Mouse (Mus musculus): ENCODE results near the gene Atg3. TPM values are rescaled to one million over a fixed set of nuclear protein-coding genes. Genes with fewer than 3 reads are reported as not detected.

Gene Atg3
- total RNA-seq (2014; rRNA removed) (24.9 and 27.3 TPM in 2 replicates), polyA plus RNA-seq (2015; fragmentation: Nextera tagmentation; extraction: Ambion mirVana) (52.2 and 54.9 TPM in 2 replicates)

- H3K9ac ChIP-seq = peak within 1 kb of the TSS; percentile 82
- H3K4me2 ChIP-seq (ENCODE audit: low read depth) = peak within 1 kb of the TSS; percentile 74
- DNase-seq (peak; percentile 99), ATAC-seq (peak; percentile 99)
- H3K4me3 ChIP-seq (ENCODE audit: low read depth, low read length) = peak within 1 kb of the TSS; percentile 77
- peak within 1 kb of the TSS; percentile 93 for H3K27ac ChIP-seq (ENCODE audit: low read depth, low read length)
- WGBS = under 1% methylated on average over 51 of the region's 64 CpGs
- no peaks in the 10 kb centered on the region for H3K9me3 ChIP-seq (ENCODE audit: low read length)
- no peaks in the 10 kb centered on the region for H3K27me3 ChIP-seq (ENCODE audit: insufficient read depth, low read length)
- H3K36me3 ChIP-seq (ENCODE audit: insufficient read depth) = no peaks in the 10 kb centered on the region
- no peak for TF ChIP-seq CTCF (IDR thresholded peaks at IDR 0.05; ENCODE audit: low read depth)
- H3K4me1 ChIP-seq (ENCODE audit: insufficient read depth) = peaks cover 4% of the 10 kb centered on the region; the same call in 1 of the 2 replicates
Measured at GRCm38 (mm10) chr16:45158522-45159388, at the start of gene Atg3, which contains the start of gene Slc35a5. TSS of gene Atg3 (plus strand) at chr16:45158785. TSS of gene Slc35a5 (minus strand) at chr16:45158706.

- Histone ChIP-seq H3K36me3 (ENCODE audit: insufficient read depth) (no peaks in the 10 kb centered on the region), H3K4me3 (ENCODE audit: low read depth, low read length) (no peak overlapping the region), H3K27ac (ENCODE audit: low read depth, low read length) (no peak overlapping the region), H3K9ac (no peak overlapping the region), H3K4me2 (ENCODE audit: low read depth) (no peak overlapping the region), H3K27me3 (ENCODE audit: insufficient read depth, low read length) (no peaks in the 10 kb centered on the region), H3K9me3 (ENCODE audit: low read length) (no peaks in the 10 kb centered on the region), H3K4me1 (ENCODE audit: insufficient read depth) (no peaks in the 10 kb centered on the region)
- no peak for ATAC-seq
- TF ChIP-seq CTCF (IDR thresholded peaks at IDR 0.05; ENCODE audit: low read depth) = no peak
- no peak for DNase-seq
- 78% methylated on average over 4 of the region's 4 CpGs for WGBS
Measured at GRCm38 (mm10) chr16:45110498-45110897, 48.1 kb upstream of the Atg3 start.

- WGBS = 90% methylated on average over 3 of the region's 3 CpGs
- ATAC-seq (no peak), DNase-seq (no peak)
- Histone ChIP-seq H3K4me1 (ENCODE audit: insufficient read depth) (no peaks in the 10 kb centered on the region), H3K36me3 (ENCODE audit: insufficient read depth) (no peaks in the 10 kb centered on the region), H3K27ac (ENCODE audit: low read depth, low read length) (no peak overlapping the region), H3K9ac (no peak overlapping the region), H3K4me3 (ENCODE audit: low read depth, low read length) (no peak overlapping the region), H3K9me3 (ENCODE audit: low read length) (no peaks in the 10 kb centered on the region), H3K4me2 (ENCODE audit: low read depth) (no peak overlapping the region), H3K27me3 (ENCODE audit: insufficient read depth, low read length) (no peaks in the 10 kb centered on the region)
- TF ChIP-seq CTCF (IDR thresholded peaks at IDR 0.05; ENCODE audit: low read depth) = no peak
Measured at GRCm38 (mm10) chr16:45117200-45117599, 41.4 kb upstream of the Atg3 start.

GRCm38 (mm10) chr16:45118760-45119159 is 39.8 kb upstream of the Atg3 start:
- WGBS = 80% methylated on average over 3 of the region's 3 CpGs
- Histone ChIP-seq H3K4me3 (ENCODE audit: low read depth, low read length) (no peak overlapping the region), H3K4me2 (ENCODE audit: low read depth) (no peak overlapping the region), H3K36me3 (ENCODE audit: insufficient read depth) (no peaks in the 10 kb centered on the region), H3K27me3 (ENCODE audit: insufficient read depth, low read length) (no peaks in the 10 kb centered on the region), H3K9ac (no peak overlapping the region), H3K27ac (ENCODE audit: low read depth, low read length) (no peak overlapping the region), H3K4me1 (ENCODE audit: insufficient read depth) (no peaks in the 10 kb centered on the region), H3K9me3 (ENCODE audit: low read length) (no peaks in the 10 kb centered on the region)
- no peak for ATAC-seq
- DNase-seq = no peak
- TF ChIP-seq CTCF (IDR thresholded peaks at IDR 0.05; ENCODE audit: low read depth) = no peak

GRCm38 (mm10) chr16:45120844-45121425 is 37.6 kb upstream of the Atg3 start:
- ATAC-seq (peak; percentile 20; the same call in 1 of the 2 replicates), DNase-seq (peak; percentile 31)
- H3K9ac ChIP-seq = no peak overlapping the region
- H3K4me1 ChIP-seq (ENCODE audit: insufficient read depth) = no peaks in the 10 kb centered on the region
- no peak for TF ChIP-seq CTCF (IDR thresholded peaks at IDR 0.05; ENCODE audit: low read depth)
- H3K27me3 ChIP-seq (ENCODE audit: insufficient read depth, low read length) = no peaks in the 10 kb centered on the region
- H3K27ac ChIP-seq (ENCODE audit: low read depth, low read length) = no peak overlapping the region
- H3K4me3 ChIP-seq (ENCODE audit: low read depth, low read length) = no peak overlapping the region
- 49% methylated on average over 5 of the region's 5 CpGs for WGBS
- H3K9me3 ChIP-seq (ENCODE audit: low read length) = no peaks in the 10 kb centered on the region
- no peak overlapping the region for H3K4me2 ChIP-seq (ENCODE audit: low read depth)
- H3K36me3 ChIP-seq (ENCODE audit: insufficient read depth) = no peaks in the 10 kb centered on the region

GRCm38 (mm10) chr16:45122571-45122970 is 36.0 kb upstream of the Atg3 start:
- DNase-seq (peak; percentile 13), ATAC-seq (no peak)
- Histone ChIP-seq H3K36me3 (ENCODE audit: insufficient read depth) (no peaks in the 10 kb centered on the region), H3K27ac (ENCODE audit: low read depth, low read length) (no peak overlapping the region), H3K4me2 (ENCODE audit: low read depth) (no peak overlapping the region), H3K4me3 (ENCODE audit: low read depth, low read length) (no peak overlapping the region), H3K27me3 (ENCODE audit: insufficient read depth, low read length) (no peaks in the 10 kb centered on the region), H3K9ac (no peak overlapping the region), H3K4me1 (ENCODE audit: insufficient read depth) (no peaks in the 10 kb centered on the region), H3K9me3 (ENCODE audit: low read length) (no peaks in the 10 kb centered on the region)
- TF ChIP-seq CTCF (IDR thresholded peaks at IDR 0.05; ENCODE audit: low read depth) = peak; percentile 51
- WGBS = 67% methylated on average over 5 of the region's 5 CpGs

Measured in forebrain, postnatal 0 days (tissue).